Mouse (Mus musculus) kidney, postnatal 25 days (tissue): ENCODE data around the gene Dnaic2.
A peak's percentile ranks its signal among the peaks of the same experiment; 100 is the strongest.

Source experiments
- DNase-seq, 2 experiments: peaks; one replicate each; pipeline ENCODE4 v3.0.0; 2021; ENCODE audit warnings: mixed read lengths in 2 of 2

Dnaic2 gene

GRCm38 (mm10) chr11:114702311-114702995 lies 24.8 kb upstream of the Dnaic2 start:
- no peak for DNase-seq

GRCm38 (mm10) chr11:114702996-114703361 lies 24.2 kb upstream of the Dnaic2 start:
- no peak for DNase-seq

GRCm38 (mm10) chr11:114704071-114704913 lies 22.9 kb upstream of the Dnaic2 start:
- DNase-seq, result no peak

- no peak for DNase-seq
These were observed 20.9 kb upstream of the Dnaic2 start for GRCm38 (mm10) chr11:114706358-114706757.

- no peak for DNase-seq
These were observed 15.8 kb upstream of the Dnaic2 start for GRCm38 (mm10) chr11:114711393-114711792.

- DNase-seq, result no peak
These were observed 15.3 kb upstream of the Dnaic2 start for GRCm38 (mm10) chr11:114711861-114712260.

GRCm38 (mm10) chr11:114714526-114714925 lies 12.7 kb upstream of the Dnaic2 start:
- no peak for DNase-seq

GRCm38 (mm10) chr11:114715531-114715930 lies 11.7 kb upstream of the Dnaic2 start:
- no peak for DNase-seq

- DNase-seq, result no peak
These were observed 6.7 kb upstream of the Dnaic2 start for GRCm38 (mm10) chr11:114720535-114720934.

GRCm38 (mm10) chr11:114722438-114722837 lies 4.8 kb upstream of the Dnaic2 start:
- DNase-seq, result no peak

GRCm38 (mm10) chr11:114723030-114723429 lies 4.2 kb upstream of the Dnaic2 start:
- DNase-seq, result no peak

GRCm38 (mm10) chr11:114724787-114725590 lies 2.2 kb upstream of the Dnaic2 start:
- no peak for DNase-seq

- DNase-seq, result no peak
These were observed 598 bp downstream of the Dnaic2 start for GRCm38 (mm10) chr11:114727826-114728186.

- no peak for DNase-seq
These were observed 1.1 kb downstream of the Dnaic2 start for GRCm38 (mm10) chr11:114728333-114728732.

GRCm38 (mm10) chr11:114729832-114730363 lies 2.7 kb downstream of the Dnaic2 start:
- DNase-seq, result no peak

- DNase-seq, result no peak
These were observed 4.5 kb downstream of the Dnaic2 start for GRCm38 (mm10) chr11:114731711-114732110.

- no peak for DNase-seq
These were observed 5.7 kb downstream of the Dnaic2 start for GRCm38 (mm10) chr11:114732890-114733289.

GRCm38 (mm10) chr11:114736111-114736510 lies 8.9 kb downstream of the Dnaic2 start:
- no peak for DNase-seq

GRCm38 (mm10) chr11:114736913-114737624 lies 9.9 kb downstream of the Dnaic2 start:
- peak; percentile 56 to 74 for DNase-seq

GRCm38 (mm10) chr11:114740598-114740997 lies 13.4 kb downstream of the Dnaic2 start:
- peak; percentile 14 to 40 for DNase-seq

GRCm38 (mm10) chr11:114741451-114741850 lies 14.2 kb downstream of the Dnaic2 start:
- no peak for DNase-seq

- peak; percentile 88 to 95 for DNase-seq
These were observed 17.9 kb downstream of the Dnaic2 start for GRCm38 (mm10) chr11:114745134-114745533.
